Mouse (Mus musculus) monocyte, adult 2 months (primary cell): ENCODE measurements around the gene Cep128.

Experiments used
- DNase-seq, 2 experiments: peaks; one replicate each; pipeline ENCODE4 v3.0.0; 2022; ENCODE audit warnings: low spot score in 2 of 2, low read depth in 1 of 2

The Cep128 gene

GRCm38 (mm10) chr12:91183928-91184327 is 200.3 kb downstream of the Cep128 start:
- no peak for DNase-seq

GRCm38 (mm10) chr12:91183304-91183855 is 200.8 kb downstream of the Cep128 start:
- no peak for DNase-seq

GRCm38 (mm10) chr12:91176808-91177526 is 207.2 kb downstream of the Cep128 start:
- DNase-seq = no peak

GRCm38 (mm10) chr12:91171613-91172012 is 212.6 kb downstream of the Cep128 start:
- DNase-seq = no peak

GRCm38 (mm10) chr12:91161015-91161730 is 223.0 kb downstream of the Cep128 start:
- DNase-seq = no peak

GRCm38 (mm10) chr12:91158481-91158880 is 225.7 kb downstream of the Cep128 start:
- DNase-seq = no peak

GRCm38 (mm10) chr12:91154052-91154451 is 230.2 kb downstream of the Cep128 start:
- DNase-seq = no peak

GRCm38 (mm10) chr12:91149152-91149551 is 235.1 kb downstream of the Cep128 start:
- DNase-seq = no peak

- DNase-seq = no peak
These were observed 249.3 kb downstream of the Cep128 start for GRCm38 (mm10) chr12:91134740-91135517.

- no peak for DNase-seq
These were observed 269.2 kb downstream of the Cep128 start for GRCm38 (mm10) chr12:91115054-91115453.

- no peak for DNase-seq
These were observed 280.9 kb downstream of the Cep128 start for GRCm38 (mm10) chr12:91103316-91103715.

- DNase-seq = no peak
These were observed 286.3 kb downstream of the Cep128 start for GRCm38 (mm10) chr12:91097869-91098268.

GRCm38 (mm10) chr12:91096197-91096596 is 288.0 kb downstream of the Cep128 start:
- DNase-seq = no peak

- no peak for DNase-seq
These were observed 295.9 kb downstream of the Cep128 start for GRCm38 (mm10) chr12:91088271-91088670.

GRCm38 (mm10) chr12:91085967-91086366 is 298.2 kb downstream of the Cep128 start:
- DNase-seq = no peak

- no peak for DNase-seq
These were observed 308.6 kb downstream of the Cep128 start for GRCm38 (mm10) chr12:91075600-91075999.

- no peak for DNase-seq
These were observed 313.6 kb downstream of the Cep128 start for GRCm38 (mm10) chr12:91070551-91071045.

- DNase-seq = no peak
These were observed 317.1 kb downstream of the Cep128 start for GRCm38 (mm10) chr12:91067083-91067441.

- no peak for DNase-seq
These were observed 317.7 kb downstream of the Cep128 start for GRCm38 (mm10) chr12:91066286-91067082.

- no peak for DNase-seq
These were observed 318.8 kb downstream of the Cep128 start for GRCm38 (mm10) chr12:91065423-91065822.
